Mouse (Mus musculus): ENCODE measurements around the gene Med13l.
A peak's percentile ranks its signal among the peaks of the same experiment; 100 is the strongest.

The Med13l gene

GRCm38 (mm10) chr5:118558841-118559240, 1.6 kb upstream of the Med13l start:
- DNase-seq: no peak

DNA sequence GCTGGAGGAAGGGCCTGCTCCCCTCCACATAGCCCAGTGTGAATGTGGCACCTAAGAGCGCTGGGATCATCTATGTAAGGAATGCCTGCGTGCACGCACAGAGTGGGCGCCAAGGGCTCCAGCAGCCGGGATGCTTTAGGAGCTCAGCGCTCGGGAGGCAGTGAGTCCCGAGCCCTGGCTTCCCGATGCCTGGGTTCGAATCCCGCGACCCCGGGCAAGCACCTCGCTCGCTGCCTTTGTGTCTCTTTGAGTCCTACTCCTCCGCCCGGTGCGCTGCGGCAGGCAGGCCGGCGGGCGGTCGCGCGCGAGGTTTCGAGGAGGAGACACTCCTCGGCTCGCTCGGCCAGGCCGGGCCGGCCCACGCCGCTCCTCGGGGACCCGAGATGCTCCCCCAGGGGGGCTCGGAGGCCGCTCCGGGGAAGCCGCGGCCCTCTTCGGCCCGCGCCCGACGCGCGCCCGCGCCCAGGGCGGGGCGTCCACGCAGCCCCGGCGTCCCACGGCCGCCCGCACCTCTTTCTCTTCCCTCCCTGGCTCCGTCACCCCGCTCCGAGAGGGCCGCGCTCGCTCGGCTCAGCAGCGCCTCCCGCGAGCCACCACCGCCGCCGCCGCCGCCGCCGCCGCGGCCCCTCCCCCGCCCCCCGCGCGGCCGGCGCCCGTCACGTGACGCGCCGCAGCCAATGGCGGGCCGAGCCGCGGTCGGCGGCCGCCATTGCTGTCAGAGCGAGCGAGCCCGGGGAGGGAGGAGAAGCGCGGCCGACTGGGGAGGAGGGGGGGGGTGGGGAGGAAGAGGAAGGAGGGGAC, 695 bp upstream of the Med13l start:
- DNase-seq: peak; percentile 81

GRCm38 (mm10) chr5:118561086-118561987, 858 bp downstream of the Med13l start:
- peak; percentile 40 for DNase-seq

- no peak for DNase-seq
Observed at GRCm38 (mm10) chr5:118562206-118562605, 1.7 kb downstream of the Med13l start.

- no peak for DNase-seq
Observed at GRCm38 (mm10) chr5:118563590-118563989, 3.1 kb downstream of the Med13l start.

GRCm38 (mm10) chr5:118567395-118567794, 6.9 kb downstream of the Med13l start:
- no peak for DNase-seq

DNA sequence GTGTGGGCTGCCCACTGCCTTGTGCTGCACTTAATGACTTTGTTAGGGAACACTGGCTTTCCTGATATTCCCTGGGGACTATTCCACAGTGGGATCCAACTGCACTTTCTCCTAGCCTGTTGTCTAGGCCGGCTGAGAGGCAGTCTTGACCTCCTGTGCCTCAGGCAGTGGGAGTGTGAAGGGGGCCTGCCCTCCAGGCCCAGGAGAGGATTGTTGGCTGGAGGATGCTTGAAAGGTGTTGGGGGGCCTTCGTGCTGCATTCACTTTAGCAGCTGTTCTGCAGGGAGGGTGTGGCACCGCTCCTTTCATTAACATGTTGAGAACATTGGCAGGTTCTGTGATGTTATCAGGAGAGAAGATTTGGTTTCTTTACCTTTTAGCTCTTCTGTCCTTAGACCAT, 8.5 kb downstream of the Med13l start:
- no peak for DNase-seq

DNA sequence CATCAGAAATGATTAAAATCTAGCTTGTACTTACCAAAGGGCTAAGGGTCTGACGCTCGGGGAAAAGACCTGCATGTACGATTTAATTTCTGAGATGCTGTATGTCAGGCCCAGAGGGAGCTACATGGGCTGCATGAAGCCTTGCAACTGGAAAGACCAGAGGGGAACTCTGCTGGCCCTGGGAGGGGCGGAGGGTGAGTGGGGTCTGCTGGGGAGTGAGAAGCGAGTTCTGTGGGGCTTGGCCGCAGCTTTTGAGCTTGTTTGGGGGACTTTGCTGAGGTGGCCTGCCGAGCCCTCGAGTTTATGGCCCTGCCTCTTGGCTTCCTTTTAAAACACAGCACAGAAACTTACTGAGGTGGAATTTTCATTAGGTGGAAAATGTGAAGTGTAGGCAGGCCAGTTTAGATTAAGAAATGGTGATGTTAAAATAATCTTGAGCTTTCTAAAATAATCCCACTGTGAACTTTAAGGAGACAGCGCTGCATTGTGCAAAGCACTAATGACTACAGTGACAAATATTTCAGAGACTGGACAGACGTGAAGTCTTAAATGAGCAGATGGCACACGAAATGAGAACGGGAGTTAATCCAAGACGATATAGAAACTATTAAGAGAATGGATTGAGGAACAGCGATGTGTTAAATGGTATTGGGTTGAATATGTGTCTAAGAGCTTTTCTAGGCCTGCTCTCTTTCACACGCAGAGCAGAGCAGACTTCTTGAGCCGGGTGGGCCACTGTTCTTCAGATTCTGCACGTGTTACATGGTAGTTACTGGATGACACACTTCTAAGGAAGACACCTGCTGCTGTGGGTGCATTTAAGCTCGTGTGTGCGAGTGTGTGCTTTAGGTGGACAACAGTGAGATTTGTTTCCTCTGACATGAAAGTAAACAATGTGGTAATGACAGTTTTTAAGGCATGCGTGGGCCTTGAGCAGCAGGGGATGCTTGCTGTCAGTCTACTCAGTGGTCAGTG, 9.4 kb downstream of the Med13l start:
- no peak for DNase-seq

- peak; percentile 28 for DNase-seq
Observed at GRCm38 (mm10) chr5:118571504-118571903, 11.0 kb downstream of the Med13l start.

DNA sequence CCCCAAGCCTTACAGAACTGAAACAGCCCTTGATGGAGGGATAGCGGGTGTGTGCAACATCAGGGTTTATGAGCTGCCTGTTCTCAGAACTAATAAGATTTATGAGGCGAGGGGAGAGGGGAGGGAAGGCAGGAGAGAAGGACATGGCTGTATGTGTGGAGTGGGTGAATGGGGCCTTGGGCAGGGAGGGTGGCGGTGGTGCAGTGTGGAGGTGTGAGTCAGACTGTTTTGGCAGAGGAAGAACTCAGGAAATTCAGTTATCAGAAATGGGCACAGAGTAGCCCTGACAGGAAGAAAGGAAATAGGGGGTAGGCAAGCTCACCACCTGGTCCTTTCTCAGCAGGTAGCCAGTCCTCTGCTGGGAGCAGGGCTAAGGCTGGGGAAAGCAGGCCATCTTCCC, 13.8 kb downstream of the Med13l start:
- no peak for DNase-seq

GRCm38 (mm10) chr5:118574997-118575396, 14.5 kb downstream of the Med13l start:
- DNase-seq: peak; percentile 30

GRCm38 (mm10) chr5:118575909-118576308, 15.4 kb downstream of the Med13l start:
- DNase-seq: no peak

GRCm38 (mm10) chr5:118576731-118577130, 16.3 kb downstream of the Med13l start:
- no peak for DNase-seq

DNA sequence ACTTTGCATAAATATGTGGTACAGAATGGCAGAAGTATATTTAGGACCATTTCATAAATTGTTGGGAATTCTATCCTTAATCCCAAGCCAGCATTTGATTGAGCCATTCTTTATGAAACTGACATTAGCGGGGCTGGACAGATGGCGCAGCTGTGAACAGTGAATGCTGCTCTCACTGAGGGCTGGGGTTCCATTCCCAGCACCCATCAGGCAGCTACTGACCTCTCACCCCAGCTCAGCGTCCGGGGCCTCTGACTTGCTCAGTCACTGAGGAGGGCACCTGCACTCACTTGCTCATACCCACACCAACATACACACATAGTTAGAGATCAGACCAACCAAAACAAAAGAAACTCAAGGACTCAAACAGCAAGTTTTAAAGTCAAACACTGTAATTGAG, 24.9 kb downstream of the Med13l start:
- no peak for DNase-seq

- no peak for DNase-seq
Observed at GRCm38 (mm10) chr5:118586560-118586959, 26.1 kb downstream of the Med13l start.

- DNase-seq: peak; percentile 52
Observed at GRCm38 (mm10) chr5:118588381-118588925, 28.0 kb downstream of the Med13l start.

DNA sequence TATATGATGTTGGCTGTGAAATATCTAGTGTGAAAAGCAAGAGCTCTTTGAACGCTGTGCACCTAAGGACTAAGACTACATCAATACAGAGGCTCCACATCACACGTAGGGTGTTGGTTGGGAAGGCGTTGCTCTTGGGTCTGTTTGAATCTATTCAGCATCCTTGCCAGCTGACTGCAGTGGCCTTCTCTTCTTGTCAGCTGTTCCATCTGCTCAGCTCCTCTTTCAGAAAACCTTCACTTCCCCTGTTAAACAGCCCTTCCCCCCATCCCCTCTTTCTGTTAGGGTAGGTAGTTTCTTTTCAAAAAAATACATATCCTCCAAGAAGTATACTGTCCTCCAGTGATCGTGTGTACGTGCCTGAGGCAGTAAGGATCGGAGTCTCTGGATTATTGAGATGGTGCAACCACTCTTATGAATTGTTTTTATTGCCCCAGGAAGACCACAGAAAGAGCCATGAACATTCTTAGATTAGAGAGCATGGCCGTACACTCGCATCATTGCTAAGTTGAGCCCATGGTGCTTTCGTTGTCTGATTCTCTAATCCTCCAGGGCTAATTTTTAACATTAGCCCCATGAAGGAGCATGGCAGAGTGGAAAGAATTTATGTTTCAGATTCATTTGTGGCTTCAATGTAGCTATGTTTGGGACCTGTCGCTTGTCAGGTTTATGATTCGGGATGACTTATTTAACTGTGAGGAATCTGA, 28.9 kb downstream of the Med13l start:
- no peak for DNase-seq

DNA sequence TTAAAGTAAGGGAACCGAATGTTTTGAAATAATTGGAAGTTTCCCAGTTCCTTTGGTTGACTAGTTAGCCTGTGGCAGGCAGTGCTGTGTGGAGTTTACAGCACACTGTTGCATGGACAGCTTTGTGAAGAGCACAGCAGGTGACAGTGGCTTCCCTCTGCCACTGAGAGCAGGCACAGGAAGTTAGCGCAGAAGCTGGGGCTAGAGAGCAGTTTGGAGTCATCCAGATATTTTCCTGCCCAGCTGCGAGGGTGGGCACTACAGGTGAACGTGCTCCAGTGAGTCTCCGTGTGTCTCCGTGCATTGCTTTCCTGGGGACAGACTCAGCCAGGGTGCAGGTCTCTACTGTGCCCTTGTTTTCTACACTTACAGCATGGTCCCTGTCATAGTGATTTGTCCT, 30.4 kb downstream of the Med13l start:
- DNase-seq: no peak

- DNase-seq: peak; percentile 50
Observed at GRCm38 (mm10) chr5:118591826-118592499, 31.5 kb downstream of the Med13l start.

- DNase-seq: peak; percentile 77
Observed at GRCm38 (mm10) chr5:118594470-118595236, 34.2 kb downstream of the Med13l start.

Measured in lung, postnatal 36 days (tissue).